Mouse (Mus musculus): ENCODE data around the gene Gm9833.
"Not testable (repeated sequence)": the region's sequence is repeated elsewhere in the genome, so short reads cannot be mapped to it uniquely, and the experiment has no call there.

The Gm9833 gene

DNA sequence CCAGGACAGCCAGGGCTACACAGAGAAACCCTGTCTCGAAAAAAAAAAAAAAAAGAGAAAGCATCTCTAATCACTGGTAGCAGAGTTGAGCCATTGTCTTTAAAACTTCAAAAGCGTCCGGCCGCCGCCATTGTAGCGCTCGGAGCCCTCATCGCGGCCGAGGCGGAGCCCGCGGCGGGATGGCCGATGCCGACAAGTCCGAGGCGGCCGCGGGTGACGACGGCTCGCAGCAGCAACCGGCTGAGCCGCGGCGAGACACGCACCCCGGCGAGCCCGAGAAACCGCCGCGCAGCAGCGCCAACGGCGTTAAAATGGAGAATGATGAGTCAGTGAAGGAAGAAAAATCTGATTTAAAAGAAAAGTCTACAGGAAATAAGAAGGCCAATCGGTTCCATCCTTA is at the start of gene Gm9833:
Gm9833 (plus strand) TSS at position 117 of the 400 bp plus-strand sequence.
- DNase-seq = not testable (repeated sequence)

DNA sequence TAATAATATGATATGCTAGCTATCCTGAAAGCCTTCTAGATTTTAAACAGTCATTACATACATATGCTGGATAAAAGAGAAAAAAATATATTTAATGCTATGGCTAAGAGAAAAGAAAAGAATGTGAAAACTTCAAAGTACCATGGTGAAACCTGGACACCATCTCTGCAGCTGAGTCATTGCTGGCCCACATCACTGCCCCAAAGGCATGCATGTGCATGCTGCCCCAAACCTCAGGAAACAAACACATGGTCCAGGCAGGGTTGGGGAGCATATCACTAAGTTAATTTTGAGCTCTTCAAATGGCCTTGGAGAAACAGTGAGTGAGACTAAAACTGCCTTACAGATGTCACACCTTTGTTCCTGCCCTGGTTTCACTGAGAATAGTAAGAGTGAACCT is 17.8 kb upstream of the Gm9833 start:
- DNase-seq = no peak

DNA sequence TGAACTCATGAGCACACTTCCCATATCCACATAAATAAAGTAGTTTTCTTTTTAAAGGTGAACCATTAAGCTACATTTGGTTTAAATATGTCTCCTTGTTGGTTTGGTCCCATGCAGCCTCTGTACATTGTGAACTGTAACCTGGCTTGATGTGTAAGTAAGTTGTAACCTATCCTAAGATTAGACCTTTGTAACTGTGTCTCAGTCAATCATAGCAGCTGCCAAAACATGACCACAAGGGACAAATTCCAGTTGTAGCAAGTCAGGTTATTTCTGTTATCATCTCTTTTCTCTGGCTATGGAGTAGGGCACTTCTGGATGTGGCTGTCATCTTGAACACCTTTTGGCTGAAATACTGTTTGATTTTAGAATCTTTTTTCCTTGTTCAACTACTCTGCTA is 12.1 kb upstream of the Gm9833 start:
- no peak for DNase-seq

DNA sequence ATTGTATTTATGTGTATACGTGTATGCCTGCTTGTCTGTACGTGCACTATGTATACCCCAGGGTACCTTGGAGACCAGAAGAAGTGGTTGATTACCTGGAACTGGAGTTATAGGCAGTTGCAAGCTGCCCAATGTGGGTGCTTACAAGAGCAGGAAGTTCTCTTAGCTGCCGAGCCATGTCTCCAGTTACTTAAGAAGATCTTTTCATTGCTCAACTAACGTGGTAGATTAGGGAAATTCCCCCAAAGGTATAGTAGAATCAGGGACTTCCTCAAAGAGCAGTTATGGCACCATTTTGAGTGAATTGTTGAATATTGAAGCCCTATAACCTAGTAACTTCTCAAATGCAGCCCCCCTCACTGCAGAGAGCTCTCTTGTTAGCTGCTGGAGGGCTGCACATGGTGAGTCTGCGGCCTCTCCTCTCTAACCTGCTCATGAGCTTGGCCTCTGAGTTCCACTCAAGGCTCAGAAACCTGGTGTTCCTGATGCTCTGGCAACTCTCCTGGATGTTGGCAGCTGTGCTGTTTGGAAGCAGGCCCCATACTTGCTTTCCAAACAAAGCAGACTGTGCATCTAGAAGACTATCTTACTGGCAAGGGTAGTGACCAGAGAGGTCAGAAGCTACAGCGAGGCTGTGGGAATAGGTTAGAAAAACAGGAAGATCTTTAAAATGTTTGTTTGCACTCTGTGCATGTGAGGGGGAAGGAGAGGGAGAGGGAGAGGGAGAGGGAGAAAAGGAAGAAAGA is 10.6 kb upstream of the Gm9833 start:
- no peak for DNase-seq

DNA sequence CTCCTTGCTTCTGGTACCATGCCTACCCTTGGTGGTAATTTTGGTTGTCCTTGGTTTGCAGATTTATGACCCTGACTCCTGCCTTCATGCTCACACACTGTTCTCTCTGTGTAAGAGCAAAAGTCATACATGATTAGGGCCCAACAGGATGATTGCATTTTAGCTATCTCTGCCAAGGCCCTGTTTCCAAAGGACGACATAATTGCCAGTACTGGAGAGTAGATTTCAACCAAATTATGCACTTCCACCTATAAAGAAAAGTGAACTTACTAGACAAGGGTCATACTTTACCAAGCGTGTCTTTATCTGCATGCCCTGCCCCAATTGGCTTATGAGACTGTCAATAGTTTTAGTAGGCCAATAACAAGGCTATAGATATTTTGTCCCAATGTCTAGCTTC is 9.8 kb upstream of the Gm9833 start:
- no peak for DNase-seq

DNA sequence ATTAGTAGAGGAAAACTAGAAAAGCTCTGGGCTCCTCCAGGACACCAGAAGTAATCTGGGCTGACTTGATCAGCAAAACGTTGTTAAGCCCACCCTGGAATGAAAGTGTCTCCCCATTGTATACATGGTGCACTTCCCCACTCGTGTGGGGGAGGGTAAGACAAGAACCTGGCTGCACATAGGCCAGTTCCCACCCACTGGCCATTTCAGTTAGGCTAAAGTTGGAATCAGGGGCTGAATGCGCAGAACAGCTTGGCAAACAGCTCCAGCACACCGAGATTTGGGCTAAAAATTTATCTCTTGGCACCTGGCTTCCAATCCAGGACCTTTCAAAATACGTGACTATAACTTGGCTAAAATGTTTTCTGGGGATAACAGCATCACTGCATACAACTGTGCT is 6.6 kb upstream of the Gm9833 start:
- DNase-seq = no peak

DNA sequence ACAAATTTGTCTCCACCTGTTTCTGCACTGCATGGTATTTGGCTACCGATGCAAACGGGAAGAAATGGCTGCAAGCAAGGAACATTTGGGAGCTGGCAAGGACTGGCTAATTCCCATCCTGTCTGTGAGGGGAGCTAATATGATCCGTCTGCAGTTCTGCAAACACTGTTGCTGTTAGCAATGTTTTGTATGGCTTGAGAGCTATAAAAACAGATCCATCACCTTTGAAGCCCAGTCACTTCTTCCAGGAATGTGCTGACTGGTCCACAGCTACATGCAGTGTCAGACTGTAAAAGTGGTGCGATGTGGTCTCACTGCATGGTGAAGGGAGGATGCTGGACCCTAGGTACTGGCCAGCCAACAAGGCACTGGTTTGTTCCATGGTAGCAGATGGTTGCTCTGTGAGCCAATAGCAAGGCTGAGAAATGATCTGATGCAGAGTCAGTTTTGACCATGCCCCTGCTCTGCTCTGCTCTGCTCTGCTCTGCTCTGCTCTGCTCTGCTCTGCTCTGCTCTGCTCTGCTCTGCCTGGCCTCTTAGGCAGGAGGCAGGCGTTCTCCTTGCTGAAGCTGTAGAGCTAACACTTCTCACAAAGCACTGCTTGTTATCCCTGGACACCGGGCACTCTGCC is 5.9 kb upstream of the Gm9833 start:
- DNase-seq = no peak

DNA sequence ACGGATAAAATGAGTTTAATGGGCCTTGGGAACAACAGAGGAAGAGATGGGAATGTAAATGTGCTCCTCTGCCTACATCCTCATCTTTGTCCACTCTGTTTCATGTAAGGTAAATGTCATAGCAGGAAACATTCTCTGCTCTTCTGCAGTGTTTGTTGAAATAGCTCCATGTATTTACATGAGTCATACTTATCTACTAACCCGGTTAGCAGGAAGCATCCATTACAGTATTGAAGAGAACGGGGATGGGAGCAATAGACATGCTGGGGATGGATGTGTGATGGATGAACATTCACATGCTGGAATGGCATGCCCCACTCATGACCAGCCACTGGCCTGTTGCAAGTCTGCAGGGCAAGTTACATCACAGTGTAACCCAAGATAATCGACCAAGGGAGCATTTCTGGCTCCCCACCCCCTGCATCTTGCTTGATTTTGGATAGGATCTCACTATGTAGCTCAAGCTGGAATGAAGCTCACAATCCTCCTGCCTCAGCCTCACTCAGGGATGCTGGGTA is 5.3 kb upstream of the Gm9833 start:
- no peak for DNase-seq

DNA sequence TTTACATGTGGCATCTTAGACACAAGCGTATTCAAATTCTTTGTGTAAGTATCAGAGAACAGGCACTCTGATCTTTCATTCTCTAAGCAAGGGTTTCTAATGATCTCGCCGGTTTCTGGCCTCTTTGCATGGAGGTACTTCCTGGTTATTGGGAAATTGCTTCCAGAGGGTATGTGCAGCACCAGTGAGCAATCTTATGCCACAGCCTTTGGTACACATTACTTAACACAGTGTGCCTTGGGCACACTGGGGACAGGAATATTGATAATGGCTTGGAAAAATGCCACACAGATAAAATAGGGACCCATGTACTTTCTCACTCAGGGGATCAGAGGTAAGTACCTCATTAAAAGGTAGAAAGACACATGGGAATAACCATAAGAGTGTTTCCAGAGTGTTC is 3.8 kb upstream of the Gm9833 start:
- DNase-seq = no peak

DNA sequence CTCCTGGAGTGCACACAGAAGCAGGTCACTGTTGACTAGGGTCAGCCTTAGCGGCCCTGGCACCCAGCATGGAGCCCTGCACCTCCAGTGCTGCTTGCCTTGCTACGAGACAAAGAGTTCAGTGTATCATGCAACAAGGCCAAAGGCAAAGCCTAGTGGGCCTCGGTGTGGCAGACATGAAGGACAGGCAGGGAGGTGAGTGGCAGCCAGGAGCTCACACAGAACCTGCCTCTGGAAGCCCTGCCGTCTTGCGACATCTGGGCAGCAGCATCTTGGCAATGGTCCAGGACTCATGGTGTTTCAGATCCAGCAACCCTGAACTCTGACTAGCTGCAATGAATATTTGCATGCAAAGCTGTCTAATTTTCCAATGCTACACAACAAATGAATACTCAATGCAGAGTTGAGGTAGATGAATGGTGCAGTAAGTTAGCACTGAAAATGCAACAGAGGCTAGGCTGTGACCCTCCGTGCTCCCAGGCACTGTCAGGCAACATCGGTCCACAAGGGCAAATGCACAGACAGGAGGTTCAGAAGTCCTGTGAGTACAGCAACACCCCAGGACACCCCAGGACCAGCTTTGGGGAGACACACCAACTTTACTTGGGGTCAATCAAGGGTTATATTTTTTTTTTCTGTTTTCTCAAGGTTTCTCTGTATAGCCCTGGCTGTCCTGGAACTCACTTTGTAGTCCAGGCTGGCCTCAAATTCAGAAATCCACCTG is 2.4 kb upstream of the Gm9833 start:
- DNase-seq = no peak

DNA sequence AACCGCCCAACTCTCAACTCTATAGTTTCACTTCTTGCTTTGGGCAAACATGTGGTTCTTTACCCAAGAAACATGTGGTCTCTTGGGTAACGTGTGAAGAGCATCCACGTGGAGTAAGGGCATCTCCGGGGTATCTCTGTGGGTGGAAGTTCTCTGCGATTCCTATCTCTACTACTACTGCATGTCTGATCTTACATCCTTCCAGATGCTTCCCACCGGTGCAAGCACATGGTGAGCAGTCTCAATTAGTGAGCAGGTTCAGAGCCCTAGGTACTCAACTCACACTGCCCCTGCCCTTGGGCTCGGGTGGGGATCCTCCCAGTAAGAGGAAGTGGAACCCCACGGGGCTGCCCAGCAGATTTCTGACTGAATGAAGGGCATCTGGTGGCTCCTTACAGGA is 399 bp upstream of the Gm9833 start:
- no peak for DNase-seq

DNA sequence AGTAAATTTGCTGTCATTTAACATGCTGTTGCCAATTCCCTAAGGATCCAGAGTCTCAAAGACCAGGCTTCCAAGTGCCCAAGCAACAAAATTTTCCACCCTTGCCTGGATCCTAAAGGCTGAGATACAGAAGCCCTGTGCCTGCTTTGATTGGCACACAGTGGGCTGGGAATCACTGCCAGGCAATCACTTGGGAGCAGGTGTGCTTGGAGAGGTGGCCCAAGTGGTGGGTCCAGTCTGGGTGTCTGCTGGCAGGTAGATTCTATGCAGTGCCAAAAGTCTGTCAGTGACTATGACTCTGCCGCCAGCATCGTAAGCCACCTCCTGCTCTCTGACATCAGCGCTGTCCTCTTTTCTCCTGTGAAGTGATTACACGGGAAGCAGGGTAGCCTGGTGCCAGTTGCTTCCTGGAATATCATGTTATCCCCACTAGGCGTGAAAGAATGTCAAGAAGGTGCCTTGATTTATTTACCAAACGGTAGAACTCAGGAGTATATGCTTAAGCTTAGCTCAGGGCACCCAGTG is 3.8 kb downstream of the Gm9833 start:
- no peak for DNase-seq

DNA sequence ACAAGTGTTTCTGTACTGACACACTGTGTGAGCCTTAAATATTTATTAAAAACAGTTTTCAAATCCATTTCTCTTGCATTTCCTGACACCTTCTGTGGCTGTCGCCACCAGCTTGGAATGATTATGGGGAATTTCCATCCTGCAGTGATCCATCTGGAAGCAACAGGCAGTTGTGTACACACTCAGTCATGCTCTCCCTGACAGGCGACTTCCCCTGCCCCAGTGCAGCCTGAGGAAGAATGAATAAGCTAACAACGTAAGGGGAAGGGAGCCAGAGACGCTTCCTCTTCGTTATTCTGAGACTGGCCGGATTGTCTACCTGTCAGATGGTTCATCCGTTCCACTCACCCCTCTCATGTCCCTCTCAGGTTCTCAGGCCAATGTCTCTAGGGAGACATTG is 4.6 kb downstream of the Gm9833 start:
- no peak for DNase-seq

DNA sequence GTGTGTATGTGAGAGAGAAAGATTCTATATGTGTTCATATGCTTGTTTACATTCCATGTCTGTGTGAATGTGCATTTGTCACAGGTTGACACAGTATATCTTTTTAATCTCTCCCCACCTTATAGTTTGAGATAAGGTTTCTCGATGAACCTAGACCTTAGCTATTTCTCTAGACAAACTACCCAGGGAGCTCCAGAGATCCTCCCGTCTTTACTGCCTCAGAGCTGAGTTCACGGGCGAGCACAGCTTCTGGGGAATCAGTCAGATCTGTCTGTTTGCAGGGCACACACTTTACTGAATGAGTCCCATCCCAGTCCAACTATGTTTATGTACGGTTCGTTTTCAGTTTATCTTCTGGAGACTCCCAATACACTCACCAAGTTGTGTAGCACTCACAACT is 5.0 kb downstream of the Gm9833 start:
- DNase-seq = no peak

DNA sequence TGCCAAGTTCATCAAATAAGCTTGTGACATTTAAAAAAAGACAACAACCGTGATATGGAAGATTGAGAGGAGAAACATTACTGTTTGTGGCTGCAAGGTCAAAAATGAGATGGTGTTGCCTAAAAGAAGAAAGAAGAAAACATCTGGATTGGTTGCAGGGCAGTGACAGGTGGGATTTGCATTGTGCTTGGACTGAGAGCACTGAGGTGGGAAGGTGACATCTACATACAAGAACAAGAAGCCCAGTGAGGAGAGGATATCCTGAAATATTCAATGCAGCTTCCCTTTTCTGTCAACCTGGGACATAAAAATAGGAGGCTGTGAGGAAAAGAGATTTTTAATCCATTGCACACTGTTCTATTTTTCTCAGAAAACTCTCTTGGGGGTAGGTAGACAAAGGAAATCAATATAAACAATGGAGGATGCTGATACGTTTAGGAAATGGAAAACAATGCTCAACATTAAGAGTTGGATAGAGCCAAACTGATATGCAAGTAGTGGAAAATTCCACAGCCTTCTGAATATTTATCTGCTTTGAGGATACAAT is 7.2 kb downstream of the Gm9833 start:
- DNase-seq = no peak

DNA sequence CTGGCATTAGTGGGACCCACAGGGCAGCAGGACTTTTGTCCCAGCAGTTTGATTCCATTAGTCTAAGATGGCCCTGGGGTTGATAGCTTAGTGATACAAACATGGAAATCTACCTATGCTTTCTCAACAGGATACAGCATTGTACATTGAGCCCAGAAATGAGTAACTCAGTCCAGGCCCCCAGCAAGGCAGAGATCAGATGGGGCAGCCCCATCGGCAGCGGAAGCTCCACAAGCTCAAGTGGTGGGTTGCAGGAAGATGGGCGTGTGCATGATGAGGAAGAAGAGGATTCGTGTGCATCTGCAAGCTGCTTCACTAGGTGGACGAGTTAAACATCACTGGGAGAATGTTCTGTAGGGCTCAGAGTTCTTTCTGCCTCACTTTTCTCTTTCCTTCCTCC is 11.8 kb downstream of the Gm9833 start:
- no peak for DNase-seq

DNA sequence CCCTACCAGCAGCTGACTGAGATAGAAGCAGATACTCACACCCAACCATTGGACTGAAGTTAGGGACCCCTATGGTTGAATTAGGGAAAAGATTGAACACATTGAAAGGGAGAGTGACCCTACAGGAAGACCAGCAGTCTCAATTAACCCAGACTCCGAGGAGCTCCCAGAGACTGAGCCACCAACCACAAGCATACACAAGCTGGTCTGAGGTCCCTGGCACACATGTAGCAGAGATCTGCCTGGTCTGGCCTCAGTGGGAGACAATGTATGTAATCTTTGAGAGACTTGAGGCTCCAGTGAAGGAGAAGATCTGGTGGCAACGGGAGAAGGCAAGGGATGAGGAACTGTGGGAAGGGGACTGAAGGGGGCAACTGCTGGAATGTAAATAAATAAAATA is 23.7 kb downstream of the Gm9833 start:
- DNase-seq = no peak

DNA sequence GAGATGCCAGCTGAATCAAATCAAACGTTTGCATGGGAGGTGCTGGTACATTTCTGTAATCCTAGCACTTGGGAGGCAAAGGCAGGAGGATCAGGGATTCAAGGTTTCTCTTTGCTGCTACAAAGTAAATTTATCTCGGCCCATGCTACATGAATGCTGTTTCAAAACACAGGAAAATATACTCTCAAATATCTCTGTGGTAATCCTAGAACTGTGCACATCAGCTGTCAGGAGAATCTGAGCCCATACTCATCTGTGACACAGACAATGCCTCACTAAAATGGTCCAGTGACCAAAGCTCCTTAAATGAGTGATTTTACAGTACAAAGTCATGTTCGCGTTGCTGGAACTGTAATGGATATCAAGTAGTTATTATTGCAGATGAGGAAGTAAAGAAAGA is 24.3 kb downstream of the Gm9833 start:
- DNase-seq = no peak

DNA sequence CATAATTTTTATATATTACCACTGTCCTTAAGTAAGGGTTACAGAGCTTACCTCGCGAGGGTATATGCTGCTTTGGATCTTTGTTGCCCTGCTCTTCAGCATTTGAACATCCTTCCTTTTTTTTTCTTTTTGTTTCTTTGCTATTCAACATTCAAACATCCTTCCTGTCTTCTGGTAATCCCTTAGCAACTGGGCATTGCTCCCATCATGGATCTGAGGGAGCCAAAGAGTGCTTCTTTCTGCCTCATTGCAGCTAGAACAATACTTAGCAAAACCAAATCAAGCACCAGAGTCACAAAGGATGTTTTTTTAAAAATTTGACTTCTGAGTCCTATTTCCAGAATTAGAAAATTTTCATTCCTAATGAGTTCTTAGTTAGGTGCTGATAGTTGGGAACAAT is 24.8 kb downstream of the Gm9833 start:
- no peak for DNase-seq

DNA sequence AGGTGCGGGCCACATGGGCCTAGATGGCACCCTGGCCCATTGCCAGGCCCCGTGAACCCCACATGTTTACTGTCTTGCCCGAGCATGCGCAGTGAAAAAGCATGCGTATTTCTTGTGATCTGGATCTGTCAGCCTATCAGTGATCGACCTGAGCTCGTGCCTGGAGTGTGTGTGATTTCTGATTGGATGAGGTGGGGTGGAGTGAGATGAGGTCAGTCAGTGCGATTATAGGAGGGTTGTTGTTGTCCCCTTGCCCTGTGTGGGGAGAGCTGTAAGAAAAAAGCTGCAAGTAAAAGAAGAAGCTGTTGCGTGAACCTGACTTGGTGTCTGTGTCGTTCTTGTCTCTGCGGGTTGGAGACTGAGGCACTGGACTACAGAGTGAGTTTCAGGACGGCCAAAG is 28.6 kb downstream of the Gm9833 start:
- DNase-seq = no peak

DNA sequence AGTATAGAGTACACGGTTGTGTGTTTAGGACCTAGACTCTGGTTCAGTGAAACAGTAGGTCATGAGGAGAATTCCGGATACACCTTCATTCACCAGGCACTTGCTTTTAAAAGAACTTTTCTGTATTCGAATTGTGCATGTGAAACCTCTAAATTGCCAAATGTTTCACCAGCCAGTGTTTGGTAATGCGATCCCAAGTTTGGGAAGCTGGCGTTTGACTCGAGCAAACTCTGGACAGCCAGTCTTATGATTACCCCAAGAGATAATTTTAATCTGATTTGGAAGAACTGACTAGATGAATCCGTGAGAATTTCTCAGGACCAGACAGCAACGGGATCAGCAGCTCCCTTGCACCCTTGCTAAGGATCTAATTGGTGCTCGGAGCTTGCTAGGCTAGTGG is 33.3 kb downstream of the Gm9833 start:
- DNase-seq = no peak

DNA sequence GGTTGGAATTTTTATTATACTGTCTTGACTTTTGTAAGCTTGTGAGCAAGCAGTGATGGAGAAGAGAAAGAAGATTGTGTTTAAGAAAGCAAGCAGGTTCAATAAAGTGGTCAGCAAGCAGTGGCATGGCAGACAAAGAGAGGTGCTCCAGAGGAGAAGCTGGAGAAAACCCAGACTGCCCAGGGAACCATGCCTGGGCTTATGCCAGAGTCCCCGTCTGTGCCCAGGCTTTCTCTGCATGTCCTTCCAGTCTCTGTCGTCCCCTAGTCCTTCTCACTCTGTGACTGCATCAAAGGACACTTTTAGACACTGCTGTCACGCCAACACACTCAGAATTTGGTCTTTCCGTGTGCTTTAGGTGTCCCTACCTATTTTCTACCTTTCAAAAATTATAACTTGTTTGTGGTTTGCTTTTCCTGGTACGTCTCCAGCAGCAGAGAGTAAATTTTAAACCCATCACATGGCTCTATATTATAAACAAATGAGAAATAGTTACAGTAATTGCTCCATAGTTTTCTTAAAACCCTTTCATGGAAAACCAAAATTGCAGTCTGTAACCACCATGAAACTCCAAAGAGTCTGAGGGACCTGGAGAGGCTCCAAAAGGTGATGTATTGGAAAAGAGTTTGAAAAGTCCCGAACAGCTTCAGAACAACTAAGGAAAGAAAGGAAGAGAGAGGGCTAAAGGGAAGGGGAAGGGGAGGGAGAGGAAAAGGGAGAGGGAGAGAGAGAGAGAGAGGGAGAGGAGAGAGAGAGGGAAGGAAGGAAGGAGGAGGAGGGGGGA is 34.2 kb downstream of the Gm9833 start:
- DNase-seq = no peak

DNA sequence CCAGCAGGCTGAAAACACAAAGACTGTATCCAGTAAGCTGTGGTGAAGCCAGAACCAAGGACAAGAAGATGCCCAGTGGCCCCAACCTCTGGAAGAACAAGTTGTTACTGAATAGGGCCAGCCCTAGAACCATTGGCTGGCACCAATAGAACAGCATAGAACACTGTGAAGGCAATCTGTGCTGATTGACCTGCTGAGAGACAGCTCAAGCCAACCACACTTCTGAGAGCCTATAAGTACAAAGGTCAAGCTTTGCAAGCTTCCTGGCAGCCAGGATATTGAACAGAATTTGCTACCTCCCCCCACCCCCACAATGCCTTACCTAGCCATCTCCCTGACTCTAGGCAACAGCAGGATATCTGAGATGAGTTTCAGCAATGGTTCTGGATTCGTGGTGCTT is 35.7 kb downstream of the Gm9833 start:
- no peak for DNase-seq

Data from right cerebral cortex, postnatal 25 days (tissue).